ENCODE assay signal across 10 mouse cellular contexts in the genomic region with DNA sequence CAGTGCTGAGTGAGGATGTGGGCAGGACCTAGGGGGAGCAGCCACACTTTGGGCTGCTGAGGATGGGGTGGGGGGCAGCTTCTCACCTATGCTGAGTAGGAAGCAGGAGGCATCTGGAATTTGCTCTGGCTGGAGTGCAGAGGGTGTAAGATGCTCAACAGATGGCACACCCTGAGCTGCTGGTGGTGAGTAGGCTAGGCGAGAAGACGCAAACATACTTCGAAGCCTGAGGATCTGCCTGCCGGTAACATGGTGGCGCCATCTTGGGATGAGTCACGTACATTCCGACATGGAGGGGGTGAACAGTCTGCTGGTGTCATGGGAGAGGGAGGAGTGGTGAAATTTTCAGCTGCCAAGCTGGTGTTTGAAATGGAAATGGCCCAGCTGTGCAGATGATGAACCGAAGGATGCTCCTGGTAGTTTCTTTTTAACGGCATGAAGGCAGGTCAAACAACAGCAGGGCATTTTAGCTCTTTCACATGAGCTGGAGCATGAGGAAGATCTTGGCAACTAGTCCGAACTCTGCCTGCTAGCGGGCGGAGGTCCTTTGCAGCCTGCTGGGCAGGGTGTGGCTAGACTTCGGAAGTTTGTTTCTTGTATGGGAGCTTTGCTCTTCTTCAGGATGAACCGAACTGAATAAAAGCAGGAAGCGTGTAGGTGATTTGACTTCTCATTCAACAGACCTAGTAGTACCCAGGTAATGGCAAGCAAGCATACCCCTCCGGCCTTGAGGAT.
DNase-seq lines count a peak whose midpoint lies in the region; ATAC-seq lines count a peak whose summit lies in the region.
"Had no signal": no experiment of that assay in that cellular context is flagged by ENCODE, and none has a peak within 500 bp of the region (broad histone marks: within the 10 kb centered on the region; RNA-seq: fewer than 3 reads in every experiment).

No protein-coding gene starts in this region.

- 84% methylated on average over 16 of the region's 16 CpGs for WGBS in heart, embryonic 11.5 days (ENCODE audit: insufficient replicate concordance)

- no peaks in the 10 kb centered on the region for H3K27me3 ChIP-seq in heart, embryonic 11.5 days (ENCODE audit: control insufficient read depth, insufficient read depth, low read length)
- no peaks in the 10 kb centered on the region for H3K27me3 ChIP-seq in megakaryocyte, embryonic 14.5 days (replicated peaks)

- 0 out of 2 replicates have a peak, but pooled peaks cover 5% of the 10 kb centered on the region for H3K4me1 ChIP-seq in heart, embryonic 11.5 days (ENCODE audit: control insufficient read depth, insufficient read depth, low read length)
- no peaks in the 10 kb centered on the region for H3K4me1 ChIP-seq in megakaryocyte, embryonic 14.5 days

- H3K4me2 ChIP-seq in heart, embryonic 11.5 days: no peak overlapping the region

- no peak overlapping the region for H3K4me3 ChIP-seq in heart, embryonic 11.5 days (ENCODE audit: low read depth, low read length)
- peak overlapping the region; percentile 21 for H3K4me3 ChIP-seq in megakaryocyte, embryonic 14.5 days (replicated peaks)

- 0 out of 2 replicates have a peak overlapping the region, but pooled peaks have one; percentile 3 for H3K9ac ChIP-seq in heart, embryonic 11.5 days (ENCODE audit: low read depth, low read length)

- H3K27ac ChIP-seq in heart, embryonic 11.5 days (ENCODE audit: low read depth, low read length): peak overlapping the region; percentile 64; the same call in 1 of the 2 replicates

- H3K9me3 ChIP-seq in heart, embryonic 11.5 days (replicated peaks; ENCODE audit: control insufficient read depth, low read length): no peaks in the 10 kb centered on the region
- H3K9me3 ChIP-seq in megakaryocyte, embryonic 14.5 days: peaks cover 64% of the 10 kb centered on the region

- ATAC-seq in heart, embryonic 11.5 days (replicated peaks; ENCODE audit: insufficient number of reproducible peaks, low FRiP score, low TSS enrichment): no peak
- no peak for ATAC-seq in megakaryocyte, adult 5-6 weeks (ENCODE audit: poor library complexity, severe bottlenecking)
- ATAC-seq: hindbrain, embryonic 16.5 days had no signal

- no peak for DNase-seq in heart, postnatal 4 days
- DNase-seq in left cerebral cortex, adult 18-20 months (ENCODE audit: low spot score in 2 of 2): peak; percentile 78 to 86
- DNase-seq in right cerebral cortex, postnatal 25 days: peak; percentile 80
- no peak for DNase-seq in gastrocnemius, postnatal 25 days
- DNase-seq in thymus, postnatal 10 days (ENCODE audit: low spot score in 2 of 2): no peak
- DNase-seq: kidney, postnatal 36 days had no signal

- no peaks in the 10 kb centered on the region for H3K36me3 ChIP-seq in heart, embryonic 11.5 days (ENCODE audit: control insufficient read depth, insufficient read depth, low read length)
- H3K36me3 ChIP-seq in megakaryocyte, embryonic 14.5 days (replicated peaks; ENCODE audit: low read length): no peaks in the 10 kb centered on the region

Comparison
In these comparisons a context has a peak if more than half of its experiments do, and no peak if none do; other contexts are left out.
1. DNase-seq: peak in left cerebral cortex, adult 18-20 months (2 of 2) and right cerebral cortex, postnatal 25 days (single experiment); none in heart, postnatal 4 days (single experiment), gastrocnemius, postnatal 25 days (single experiment) and thymus, postnatal 10 days (0 of 2).